Mouse (Mus musculus): ENCODE measurements at regions not wholly inside any gene's neighbourhood (a gene's known extent, or its start where the extent isn't known, plus 50 kb on each side); places are given as distances from the start of the nearest gene placed in this dataset.

DNA sequence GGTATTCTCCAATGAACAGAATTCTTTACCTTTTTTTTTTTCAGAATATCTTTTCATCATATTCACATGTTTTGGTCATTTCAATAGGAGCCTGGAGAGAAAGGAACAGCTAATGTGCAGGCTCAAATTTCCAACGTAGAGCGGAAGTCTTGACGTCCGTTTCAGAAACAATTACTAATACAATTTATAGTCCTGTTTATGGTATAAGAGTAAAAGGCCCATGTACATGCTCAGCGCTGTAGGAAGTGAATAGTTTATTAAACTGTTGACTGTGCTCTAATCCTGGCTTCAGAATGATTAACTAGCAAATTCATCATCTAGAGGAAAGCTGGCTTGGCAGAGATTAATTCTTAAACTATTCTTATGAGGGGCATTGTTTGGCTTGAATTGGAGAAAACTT, 142.1 kb downstream of the Pik3r1 start:
- no peak for DNase-seq (ENCODE audit: low spot score)

DNA sequence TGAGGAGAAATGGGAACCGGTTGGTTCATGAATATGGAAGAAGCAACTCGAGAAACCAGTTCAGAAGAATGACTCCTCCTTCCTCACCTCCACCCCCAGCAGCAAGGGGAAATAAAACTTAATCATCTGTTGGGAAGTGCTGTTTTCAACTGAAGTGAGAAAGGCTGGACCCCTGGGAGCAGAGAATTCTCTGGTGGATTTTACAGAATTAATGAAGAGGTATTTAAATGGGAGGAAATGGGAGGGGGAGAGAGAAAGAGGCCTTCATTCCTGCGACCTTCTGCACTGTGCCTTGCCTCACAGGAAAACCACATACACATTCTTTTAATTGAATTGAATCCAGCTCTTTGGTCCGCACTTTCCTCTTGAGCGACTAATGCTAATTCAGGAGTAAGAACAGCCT, 143.8 kb downstream of the Pik3r1 start:
- DNase-seq (ENCODE audit: low spot score) = no peak

- no peak for DNase-seq (ENCODE audit: low spot score)
Measured at GRCm38 (mm10) chr13:101622649-101623048, 145.4 kb downstream of the Pik3r1 start.

DNA sequence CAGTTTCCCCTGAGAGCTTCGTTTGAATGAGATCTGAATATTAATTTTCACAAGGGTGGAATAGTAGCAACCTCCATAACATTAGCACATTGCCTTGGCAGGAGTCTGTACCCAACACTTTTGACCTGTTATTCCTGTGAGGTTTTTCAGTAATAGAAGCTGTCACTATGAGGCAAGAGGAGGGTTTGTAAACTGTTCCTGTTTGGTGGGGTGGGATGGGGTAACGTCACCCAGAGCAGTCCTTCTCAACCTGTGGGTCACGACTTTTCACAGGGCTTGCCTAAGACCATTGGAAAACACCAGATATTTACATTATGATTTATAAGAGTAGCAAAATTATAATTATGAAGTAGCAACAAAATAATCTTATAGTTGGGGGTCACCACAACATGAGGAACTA, 147.4 kb downstream of the Pik3r1 start:
- DNase-seq (ENCODE audit: low spot score) = no peak

DNA sequence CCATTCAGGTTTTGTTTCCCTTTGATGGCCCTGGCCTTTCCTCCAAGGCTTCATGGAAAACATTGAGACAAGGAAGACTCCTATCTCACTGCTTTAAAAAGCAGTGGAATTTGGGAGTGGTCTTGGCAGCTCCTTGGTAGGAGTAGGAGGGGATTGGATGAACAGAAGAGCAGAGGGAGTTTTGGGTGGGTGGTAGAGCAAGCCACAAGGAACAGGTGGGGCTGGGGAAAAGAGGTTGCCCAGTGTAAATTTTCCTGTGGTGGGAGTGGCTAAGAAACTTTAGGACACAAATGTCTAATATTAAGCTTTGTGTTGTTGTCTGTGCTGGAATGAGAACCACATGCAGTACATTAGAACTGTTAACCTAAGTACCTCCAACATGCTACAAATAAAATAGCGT, 148.9 kb downstream of the Pik3r1 start:
- DNase-seq (ENCODE audit: low spot score) = no peak

DNA sequence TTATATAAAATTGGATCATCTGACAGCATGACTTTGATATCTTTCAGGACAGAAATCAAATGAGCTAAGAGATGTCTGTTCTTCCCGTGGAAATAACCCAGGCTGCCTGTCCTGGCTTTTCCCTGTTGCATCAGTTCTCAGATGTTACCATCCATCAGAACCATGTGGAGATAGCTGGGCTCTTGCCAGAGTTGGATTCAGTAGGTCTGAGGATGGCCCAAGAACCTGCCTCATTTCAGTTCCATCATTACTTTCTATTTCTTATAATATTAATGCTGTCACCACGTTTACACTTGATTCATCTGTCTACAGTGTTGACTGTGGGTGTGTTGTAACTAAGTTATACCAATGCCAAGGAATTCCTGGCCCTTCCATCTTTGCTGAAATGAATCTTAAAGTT, 155.2 kb downstream of the Pik3r1 start:
- DNase-seq (ENCODE audit: low spot score) = no peak

GRCm38 (mm10) chr13:101611725-101612124, 156.3 kb downstream of the Pik3r1 start:
- DNase-seq (ENCODE audit: low spot score) = peak; percentile 6

DNA sequence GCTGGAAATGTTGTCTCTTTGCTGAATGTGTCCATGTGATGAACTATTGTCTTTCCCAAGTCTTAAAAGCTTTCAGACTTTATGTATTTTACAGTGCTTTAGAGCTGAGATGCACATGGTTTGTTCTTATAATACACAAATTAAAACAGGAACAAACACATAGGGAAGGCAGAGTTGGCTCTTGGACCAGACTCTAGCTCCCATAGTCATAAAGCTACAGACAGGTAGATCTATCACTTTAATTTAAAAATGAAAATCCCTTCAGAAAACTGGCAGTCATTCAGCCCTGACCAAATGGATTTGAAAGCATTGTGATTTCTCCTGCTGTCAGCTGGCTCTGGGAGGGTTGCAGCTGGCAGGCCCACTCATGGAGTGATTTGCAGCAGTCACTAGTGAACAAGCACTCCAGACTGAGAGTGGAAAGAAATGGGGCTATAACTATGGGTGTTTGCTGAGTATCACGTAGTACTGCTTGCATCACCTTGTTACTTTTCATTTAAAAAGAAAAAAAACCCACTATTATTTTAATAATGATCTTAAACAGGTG, 161.8 kb downstream of the Pik3r1 start:
- no peak for DNase-seq (ENCODE audit: low spot score)

GRCm38 (mm10) chr13:101605685-101606084, 162.3 kb downstream of the Pik3r1 start:
- DNase-seq (ENCODE audit: low spot score) = no peak

GRCm38 (mm10) chr13:101605051-101605450, 163.0 kb downstream of the Pik3r1 start:
- DNase-seq (ENCODE audit: low spot score) = no peak

- DNase-seq (ENCODE audit: low spot score) = no peak
Measured at GRCm38 (mm10) chr13:101598126-101598485, 169.9 kb downstream of the Pik3r1 start.

DNA sequence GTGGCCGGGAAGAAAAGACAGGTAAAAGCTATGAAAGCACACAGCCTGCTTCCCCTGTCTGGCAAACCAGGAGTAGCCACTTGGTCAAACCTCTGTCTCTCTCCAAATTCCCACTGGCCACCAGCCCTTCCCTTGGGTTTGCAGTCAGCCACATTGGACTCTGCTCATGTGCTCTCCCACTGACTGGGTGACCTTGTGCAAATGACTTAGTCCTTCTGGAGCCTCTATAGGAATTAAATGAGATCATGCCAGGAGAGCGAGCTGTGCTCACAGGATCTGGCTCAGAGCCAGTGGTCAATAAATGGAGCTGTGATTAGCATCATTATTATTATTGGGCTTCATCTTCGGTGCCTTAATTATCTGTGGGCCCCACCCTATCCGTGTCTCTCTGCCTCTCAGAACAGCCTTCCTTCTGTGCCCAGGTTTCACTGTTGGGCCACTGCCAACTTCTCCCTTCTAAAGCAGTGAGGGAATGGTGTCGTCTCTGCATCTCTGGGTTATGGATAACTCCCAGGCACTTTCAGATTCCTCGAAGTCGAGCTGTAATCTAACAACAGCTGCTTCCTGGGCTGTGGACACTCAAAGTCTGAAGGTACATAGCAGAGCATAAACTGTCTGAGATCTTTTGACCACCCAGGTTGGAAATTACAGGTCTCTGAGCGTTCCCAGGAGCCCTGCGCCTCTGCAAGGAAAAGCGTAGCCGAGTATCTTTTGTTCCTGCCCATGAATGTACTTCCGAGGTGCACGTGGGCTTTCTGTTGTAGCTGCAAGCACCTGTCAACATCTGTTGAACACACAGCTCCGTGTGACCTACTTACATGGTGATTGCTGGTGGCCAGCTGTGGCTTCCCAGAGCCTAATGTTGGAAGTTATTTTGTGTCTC, 170.5 kb downstream of the Pik3r1 start:
- no peak for DNase-seq (ENCODE audit: low spot score)

- no peak for DNase-seq (ENCODE audit: low spot score)
Measured at GRCm38 (mm10) chr13:101594511-101595175, 173.4 kb downstream of the Pik3r1 start.

DNA sequence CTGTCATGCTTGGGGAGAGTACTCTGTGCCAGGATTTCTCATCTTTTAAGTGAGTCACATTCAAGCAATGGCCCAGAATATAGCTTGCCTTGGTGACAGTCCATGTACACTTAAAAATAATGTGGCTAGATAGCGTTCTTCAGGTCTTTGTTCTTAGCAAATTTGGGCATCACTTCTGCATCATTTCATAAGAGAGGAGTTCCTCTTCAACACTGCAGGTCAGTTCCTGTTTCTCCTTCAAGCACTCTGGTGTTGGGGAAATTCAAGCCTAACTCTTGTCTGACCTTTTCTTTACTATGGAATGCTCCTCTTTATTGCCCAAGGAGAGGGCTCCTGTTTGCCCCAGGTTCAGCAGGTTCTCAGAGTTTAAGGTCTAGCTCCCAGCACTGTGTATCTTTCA, 175.7 kb downstream of the Pik3r1 start:
- no peak for DNase-seq (ENCODE audit: low spot score)

GRCm38 (mm10) chr13:101588905-101589304, 179.1 kb downstream of the Pik3r1 start:
- DNase-seq (ENCODE audit: low spot score) = no peak

DNA sequence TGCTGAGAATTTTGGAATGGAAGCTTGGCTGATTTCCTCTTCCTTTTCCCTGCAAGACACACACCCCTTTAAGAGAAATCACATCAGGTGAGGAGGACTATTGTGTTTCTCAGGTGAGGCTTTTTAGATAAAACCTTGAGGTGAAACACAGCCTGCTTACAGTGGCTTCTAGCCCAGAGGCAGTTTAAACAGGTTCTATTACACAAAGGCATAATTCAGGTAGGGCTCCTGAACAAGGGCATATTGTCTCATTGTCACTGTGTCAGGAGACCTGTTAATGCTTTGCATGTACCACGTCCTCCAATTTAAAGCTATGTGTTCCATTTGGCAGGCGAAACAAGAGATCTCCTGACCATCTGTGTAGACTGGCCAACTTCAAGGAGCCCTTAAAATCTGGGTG, 181.2 kb downstream of the Pik3r1 start:
- DNase-seq (ENCODE audit: low spot score) = no peak

GRCm38 (mm10) chr13:101576481-101576880, 191.5 kb downstream of the Pik3r1 start:
- DNase-seq (ENCODE audit: low spot score) = no peak

- DNase-seq (ENCODE audit: low spot score) = peak; percentile 21
Measured at GRCm38 (mm10) chr13:101572809-101573590, 195.0 kb downstream of the Pik3r1 start.

DNA sequence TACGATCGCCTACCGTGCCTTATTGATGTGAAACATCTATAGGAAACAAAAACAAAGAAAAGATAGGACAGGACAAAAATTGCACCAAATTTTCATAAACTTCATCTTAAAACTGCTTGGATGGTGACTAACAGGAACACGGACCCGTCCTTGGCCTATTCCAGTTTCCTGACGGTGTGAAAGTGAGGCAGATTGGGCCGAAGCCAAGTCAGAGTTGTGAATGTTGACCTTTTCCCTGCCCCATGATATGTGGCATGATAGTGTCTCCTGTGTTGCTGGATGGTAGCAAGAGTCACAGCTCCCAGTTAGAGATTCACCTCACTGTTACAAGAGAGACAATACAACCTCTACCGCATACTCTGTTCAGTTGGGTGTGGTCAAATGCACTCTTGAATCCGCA, 195.8 kb downstream of the Pik3r1 start:
- DNase-seq (ENCODE audit: low spot score) = no peak

GRCm38 (mm10) chr13:101570034-101570433, 198.0 kb downstream of the Pik3r1 start:
- no peak for DNase-seq (ENCODE audit: low spot score)

DNA sequence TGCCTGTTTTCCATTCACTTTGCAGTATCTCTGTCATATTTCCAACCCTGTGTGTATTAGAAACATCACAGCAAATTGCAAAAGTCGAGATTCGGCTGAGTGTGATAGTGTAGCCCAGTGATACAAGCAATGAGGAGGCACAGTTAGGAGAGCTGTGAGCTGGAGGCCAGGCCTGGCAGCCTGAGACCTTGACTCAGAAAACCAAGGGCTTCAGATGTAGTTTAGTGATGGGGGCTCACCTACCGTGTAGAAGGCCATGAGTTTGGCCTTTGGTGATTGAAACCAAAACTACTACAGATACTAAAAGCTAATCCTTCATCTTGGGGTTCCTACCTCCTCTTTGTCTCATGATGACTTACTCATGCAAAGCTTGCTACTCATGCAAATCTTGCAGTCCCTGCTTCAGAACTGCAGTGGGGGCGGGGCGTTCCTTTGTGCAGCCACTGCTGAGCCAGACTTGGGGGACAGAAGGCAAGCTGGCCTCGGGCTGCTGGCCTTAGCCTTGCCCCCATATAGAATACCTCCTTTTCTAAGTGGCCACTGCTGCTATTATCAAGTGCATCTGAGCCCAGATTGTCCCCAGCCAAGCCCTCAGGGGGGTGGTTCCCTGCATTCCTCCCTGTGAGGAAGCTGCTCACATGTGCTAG, 198.9 kb downstream of the Pik3r1 start:
- peak; percentile 36 for DNase-seq (ENCODE audit: low spot score)

DNA sequence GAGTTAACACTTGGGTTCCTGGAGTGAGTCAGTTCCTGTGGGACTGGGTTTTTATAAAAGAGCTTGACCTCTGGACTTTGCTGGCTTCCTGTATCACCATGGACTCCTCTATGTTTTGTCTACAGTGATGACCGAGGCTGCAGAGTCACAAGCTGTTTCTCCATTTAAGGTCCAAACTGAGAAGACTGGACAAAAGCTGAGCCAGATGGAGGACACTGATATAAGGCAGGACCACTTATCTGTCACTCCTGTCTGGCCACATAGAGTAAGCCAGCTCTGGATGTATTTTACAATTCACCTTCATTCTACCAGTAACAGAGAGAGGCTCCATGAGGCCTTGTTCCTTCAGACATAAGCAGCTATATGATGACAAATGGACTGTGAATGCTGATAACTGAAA, 202.7 kb downstream of the Pik3r1 start:
- peak; percentile 11 for DNase-seq (ENCODE audit: low spot score)
